Mouse (Mus musculus) E14TG2a.4 (cell line): Measurements from ENCODE around the gene Ryr2.
"Not testable (repeated sequence)": the region's sequence is repeated elsewhere in the genome, so short reads cannot be mapped to it uniquely, and the experiment has no call there.

ENCODE experiments used
- H3K27me3 ChIP-seq: 2 replicates; pipeline ENCODE4 v1.6.1; 2014; ENCODE audit warnings: low read length, control low read depth; ENCODE audit not compliant: insufficient read depth
- H3K36me3 ChIP-seq: 2 replicates; pipeline ENCODE4 v1.6.1; 2014; ENCODE audit warnings: low read length, control low read depth; ENCODE audit not compliant: insufficient read depth
- H3K4me1 ChIP-seq: replicated peaks from 2 replicates; pipeline ENCODE4 v1.6.1; 2014; ENCODE audit warnings: low read depth, low read length, control low read depth
- H3K4me3 ChIP-seq: replicated peaks from 2 replicates; pipeline ENCODE4 v1.5.1; 2014; ENCODE audit warnings: mild to moderate bottlenecking, low read length
- H3K9me3 ChIP-seq: 2 replicates; pipeline ENCODE4 v1.6.1; 2014; ENCODE audit warnings: low read length, control low read depth
- CTCF ChIP-seq: conservative IDR thresholded peaks from 2 replicates; pipeline ENCODE4 v1.5.1; 2014; ENCODE audit warnings: low read length
- NANOG ChIP-seq: IDR thresholded peaks from 2 replicates; pipeline ENCODE4 v1.6.1; 2014; ENCODE audit warnings: borderline replicate concordance, low read length, mixed read lengths
- POU5F1 ChIP-seq: IDR thresholded peaks from 2 replicates; pipeline ENCODE4 v1.6.1; 2014; ENCODE audit warnings: low read length, borderline replicate concordance

The Ryr2 gene

GRCm38 (mm10) chr13:11836304-11837078, 270.3 kb downstream of the Ryr2 start:
- no peak overlapping the region for H3K4me3 ChIP-seq
- H3K4me1 ChIP-seq: peaks cover 12% of the 10 kb centered on the region
- H3K9me3 ChIP-seq: no peaks in the 10 kb centered on the region
- H3K36me3 ChIP-seq: no peaks in the 10 kb centered on the region
- TF ChIP-seq NANOG (no peak), POU5F1 (no peak), CTCF (no peak)
- H3K27me3 ChIP-seq: no peaks in the 10 kb centered on the region

- Histone ChIP-seq H3K36me3 (no peaks in the 10 kb centered on the region), H3K9me3 (no peaks in the 10 kb centered on the region)
- TF ChIP-seq CTCF: 0 out of 2 replicates have a peak, but pooled peaks have one; percentile 5
- TF ChIP-seq POU5F1: no peak
Observed at GRCm38 (mm10) chr13:11831210-11831609, 275.5 kb downstream of the Ryr2 start.

GRCm38 (mm10) chr13:11825563-11826226, 281.1 kb downstream of the Ryr2 start:
- no peaks in the 10 kb centered on the region for H3K36me3 ChIP-seq
- no peak overlapping the region for H3K4me3 ChIP-seq
- no peaks in the 10 kb centered on the region for H3K27me3 ChIP-seq
- H3K4me1 ChIP-seq: no peaks in the 10 kb centered on the region
- H3K9me3 ChIP-seq: no peaks in the 10 kb centered on the region
- no peak for TF ChIP-seq NANOG
- TF ChIP-seq CTCF: peak; percentile 43

More at GRCm38 (mm10) chr13:11831210-11831609, 275.5 kb downstream of the Ryr2 start:
- H3K4me1 ChIP-seq: peaks cover 3% of the 10 kb centered on the region; the same call in 1 of the 2 replicates
- H3K4me3 ChIP-seq: no peak overlapping the region
- no peaks in the 10 kb centered on the region for H3K27me3 ChIP-seq

- Histone ChIP-seq H3K36me3 (no peaks in the 10 kb centered on the region), H3K4me3 (no peak overlapping the region), H3K4me1 (no peaks in the 10 kb centered on the region), H3K27me3 (no peaks in the 10 kb centered on the region), H3K9me3 (no peaks in the 10 kb centered on the region)
- no peak for TF ChIP-seq POU5F1
- TF ChIP-seq CTCF: no peak
- no peak for TF ChIP-seq NANOG
Observed at GRCm38 (mm10) chr13:11818723-11819122, 288.0 kb downstream of the Ryr2 start.

- H3K36me3 ChIP-seq, H3K9me3 ChIP-seq, H3K4me1 ChIP-seq, H3K27me3 ChIP-seq, H3K4me3 ChIP-seq: not testable (repeated sequence)
Observed at GRCm38 (mm10) chr13:11809365-11809764, 297.4 kb downstream of the Ryr2 start.

- Histone ChIP-seq H3K9me3 (no peaks in the 10 kb centered on the region), H3K36me3 (no peaks in the 10 kb centered on the region), H3K4me1 (no peaks in the 10 kb centered on the region), H3K4me3 (no peak overlapping the region), H3K27me3 (no peaks in the 10 kb centered on the region)
- TF ChIP-seq CTCF (no peak), POU5F1 (no peak), NANOG (no peak)
Observed at GRCm38 (mm10) chr13:11792536-11792935, 314.2 kb downstream of the Ryr2 start.

GRCm38 (mm10) chr13:11790536-11790935, 316.2 kb downstream of the Ryr2 start:
- Histone ChIP-seq H3K4me3 (no peak overlapping the region), H3K4me1 (no peaks in the 10 kb centered on the region), H3K27me3 (no peaks in the 10 kb centered on the region), H3K36me3 (no peaks in the 10 kb centered on the region), H3K9me3 (no peaks in the 10 kb centered on the region)
- no peak for TF ChIP-seq POU5F1
- TF ChIP-seq CTCF: no peak
- no peak for TF ChIP-seq NANOG

GRCm38 (mm10) chr13:11782411-11783155, 324.2 kb downstream of the Ryr2 start:
- TF ChIP-seq NANOG: no peak
- TF ChIP-seq CTCF: no peak
- no peak for TF ChIP-seq POU5F1
- H3K4me1 ChIP-seq: no peaks in the 10 kb centered on the region
- no peaks in the 10 kb centered on the region for H3K36me3 ChIP-seq
- no peaks in the 10 kb centered on the region for H3K27me3 ChIP-seq
- no peaks in the 10 kb centered on the region for H3K9me3 ChIP-seq
- no peak overlapping the region for H3K4me3 ChIP-seq

GRCm38 (mm10) chr13:11781065-11781464, 325.7 kb downstream of the Ryr2 start:
- TF ChIP-seq CTCF: no peak
- TF ChIP-seq POU5F1: no peak
- no peak for TF ChIP-seq NANOG
- Histone ChIP-seq H3K27me3 (no peaks in the 10 kb centered on the region), H3K4me1 (no peaks in the 10 kb centered on the region), H3K9me3 (no peaks in the 10 kb centered on the region), H3K4me3 (no peak overlapping the region), H3K36me3 (no peaks in the 10 kb centered on the region)
